Mouse (Mus musculus): ENCODE results near the gene Il1f10. TPM values are rescaled to one million over a fixed set of nuclear protein-coding genes. Genes with fewer than 3 reads are reported as not detected.

The Il1f10 gene
- polyA plus RNA-seq (2012; rRNA removed), result not detected in 2 replicates

GRCm38 (mm10) chr2:24290896-24291295 lies at the start of gene Il1f10:
Gene Il1f10, plus strand, starts transcription at chr2:24291196.
- no peak for DNase-seq (ENCODE audit: low spot score)

GRCm38 (mm10) chr2:24267503-24267902 lies 23.5 kb upstream of the Il1f10 start:
- no peak for DNase-seq (ENCODE audit: low spot score)

GRCm38 (mm10) chr2:24273619-24274018 lies 17.4 kb upstream of the Il1f10 start:
- DNase-seq (ENCODE audit: low spot score), result no peak

DNA sequence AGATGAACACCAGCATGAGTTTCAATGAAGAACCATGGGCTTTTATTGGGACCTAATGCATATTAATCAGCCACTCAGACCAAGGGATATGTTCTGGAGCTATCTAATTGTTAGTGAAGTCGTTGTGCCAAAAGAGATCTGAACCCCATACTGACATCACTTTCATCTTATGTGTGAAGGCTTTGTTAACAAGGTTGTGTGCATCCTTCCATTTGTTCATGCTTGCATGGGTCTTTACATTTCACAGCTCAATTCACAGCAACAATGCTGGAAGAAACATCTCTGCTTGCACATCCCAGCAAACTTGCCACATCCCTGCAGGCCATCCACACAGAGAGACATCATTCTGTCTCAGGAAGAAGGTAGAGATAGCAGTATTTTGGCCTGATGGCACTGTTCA lies 15.8 kb upstream of the Il1f10 start:
- DNase-seq (ENCODE audit: low spot score), result no peak

DNA sequence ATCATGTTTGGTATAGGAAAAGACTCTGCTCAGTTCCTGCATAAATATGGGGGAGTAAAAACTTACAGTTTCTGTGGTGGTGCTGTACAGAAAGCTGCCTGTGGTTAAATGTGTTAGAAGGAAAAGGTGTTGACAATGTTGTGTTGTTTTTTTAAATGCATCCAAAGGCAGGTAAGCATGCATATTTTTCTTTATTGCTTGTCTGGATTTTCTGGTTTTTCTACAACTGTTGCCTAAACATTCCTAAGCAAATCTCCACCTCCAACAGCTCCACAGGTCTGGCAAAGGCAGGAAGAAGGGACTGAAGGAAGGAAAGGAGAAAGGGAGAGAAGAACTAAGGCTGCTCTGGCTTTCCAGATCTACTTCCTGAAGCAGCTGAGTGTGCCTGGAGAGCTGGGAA lies 14.3 kb upstream of the Il1f10 start, which contains the start of gene Il1f5:
TSS of gene Il1f5 (plus strand) at position 301 of the 400 bp plus-strand sequence.
- DNase-seq (ENCODE audit: low spot score), result no peak

GRCm38 (mm10) chr2:24294616-24295015 lies 3.6 kb downstream of the Il1f10 start:
- no peak for DNase-seq (ENCODE audit: low spot score)

GRCm38 (mm10) chr2:24296837-24297236 lies 5.8 kb downstream of the Il1f10 start:
- no peak for DNase-seq (ENCODE audit: low spot score)

DNA sequence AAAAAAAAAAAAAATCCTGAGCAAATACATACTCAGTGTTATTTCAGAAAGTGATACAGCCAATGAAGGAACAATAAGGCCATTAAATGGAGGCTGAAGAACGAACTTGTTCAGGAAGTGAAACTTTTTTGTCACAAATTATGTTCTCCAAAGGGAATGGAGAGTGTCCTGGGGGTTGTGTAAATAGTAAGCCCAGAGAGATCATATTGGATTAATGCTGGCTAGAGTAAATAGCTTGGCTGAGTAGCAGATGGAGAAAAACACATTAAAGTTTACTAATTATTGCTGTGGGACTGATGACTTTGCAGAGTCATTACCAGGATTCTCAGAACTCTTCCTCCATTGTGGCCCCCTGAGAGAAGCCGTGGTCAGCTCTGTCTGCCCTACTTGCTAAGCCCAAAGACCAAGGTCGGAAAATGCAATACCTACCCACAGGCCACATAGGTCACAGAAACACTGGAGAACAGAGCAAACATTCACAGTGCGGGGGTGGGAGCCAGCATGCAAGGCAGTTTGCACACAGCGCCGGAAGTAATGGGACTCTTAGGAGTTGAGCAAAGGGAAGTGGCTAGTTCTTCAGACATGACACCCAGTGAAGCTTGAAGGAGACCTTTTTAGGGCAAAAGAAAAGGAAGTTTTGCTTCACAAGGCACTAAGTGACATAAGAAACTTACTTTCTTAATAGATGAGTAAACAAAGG lies 20.5 kb downstream of the Il1f10 start:
- no peak for DNase-seq (ENCODE audit: low spot score)

DNA sequence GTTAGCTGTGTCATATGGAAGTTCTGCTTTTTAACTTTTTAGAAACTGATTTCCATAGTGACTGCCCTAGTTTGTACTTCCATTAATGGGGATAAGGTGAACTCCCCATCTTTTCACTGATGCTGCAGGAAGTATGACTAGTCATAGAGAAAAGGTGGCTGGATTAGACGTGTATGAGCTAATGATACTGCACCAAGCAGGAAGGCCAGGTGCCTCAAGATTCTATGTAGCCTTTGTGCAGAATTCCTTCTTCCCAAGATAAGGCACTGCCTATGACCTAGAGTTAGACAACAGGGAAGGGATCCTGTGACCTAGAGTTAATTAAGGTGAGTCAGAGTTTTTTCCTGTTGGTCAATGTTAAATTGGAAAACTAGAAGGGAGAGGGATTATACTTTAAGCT lies 25.9 kb downstream of the Il1f10 start:
- no peak for DNase-seq (ENCODE audit: low spot score)

DNA sequence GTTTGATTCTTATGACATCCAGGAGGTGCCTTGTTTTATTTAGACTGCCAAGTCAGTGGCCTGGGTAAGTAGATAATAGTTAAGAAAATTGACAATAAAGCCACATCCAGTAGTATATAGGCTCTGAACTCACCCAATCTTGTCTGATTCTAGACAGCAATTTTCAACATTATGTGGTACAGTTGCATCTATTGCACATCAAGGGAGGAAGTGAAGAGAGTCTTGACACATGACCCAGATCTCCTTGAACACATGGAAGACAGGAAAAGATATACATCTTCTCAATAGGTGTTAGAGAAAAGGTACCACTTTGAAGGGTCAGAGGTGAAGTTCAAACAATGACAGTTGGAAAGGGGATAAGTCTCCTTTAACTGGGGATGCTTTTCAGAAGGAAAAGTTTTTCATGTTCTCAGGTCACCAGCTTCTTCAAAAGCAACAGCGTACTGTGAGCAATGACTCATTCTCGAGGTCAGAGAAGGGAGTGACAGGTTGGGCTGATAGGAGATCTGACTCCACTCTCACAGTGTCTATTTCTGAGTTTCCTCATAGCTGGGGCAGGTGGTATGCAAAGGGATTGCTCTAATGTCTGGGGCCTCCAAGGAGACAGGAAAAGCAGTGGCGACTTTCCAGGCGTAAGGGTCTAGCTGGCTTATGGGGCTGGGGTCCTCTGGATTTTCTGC lies 27.1 kb downstream of the Il1f10 start:
- no peak for DNase-seq (ENCODE audit: low spot score)

DNA sequence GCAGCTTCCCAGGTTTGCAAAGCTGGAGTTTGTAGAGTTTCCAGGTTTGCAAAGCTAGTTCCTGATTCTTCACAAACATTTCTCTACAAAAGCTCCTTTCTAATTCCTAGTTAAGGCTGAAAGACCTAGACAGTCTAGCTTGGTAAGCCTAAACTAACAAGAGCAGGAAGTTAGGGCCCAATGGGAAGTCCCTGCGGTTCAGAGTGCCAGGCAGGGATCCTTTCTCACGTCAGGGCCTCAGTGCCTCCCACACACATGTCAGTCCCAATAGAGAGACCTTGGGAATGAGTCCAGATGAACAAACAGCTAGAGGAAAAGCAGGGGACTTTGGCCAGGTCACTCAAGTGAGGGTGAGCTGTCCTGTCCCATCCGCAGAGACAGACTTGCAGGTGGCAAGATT lies 44.3 kb downstream of the Il1f10 start:
- DNase-seq (ENCODE audit: low spot score), result no peak

- DNase-seq (ENCODE audit: low spot score), result no peak
Measured at GRCm38 (mm10) chr2:24336545-24336944, 45.5 kb downstream of the Il1f10 start, which contains the start of gene Il1rn. Gene Il1rn, plus strand, starts transcription at chr2:24336853.

DNA sequence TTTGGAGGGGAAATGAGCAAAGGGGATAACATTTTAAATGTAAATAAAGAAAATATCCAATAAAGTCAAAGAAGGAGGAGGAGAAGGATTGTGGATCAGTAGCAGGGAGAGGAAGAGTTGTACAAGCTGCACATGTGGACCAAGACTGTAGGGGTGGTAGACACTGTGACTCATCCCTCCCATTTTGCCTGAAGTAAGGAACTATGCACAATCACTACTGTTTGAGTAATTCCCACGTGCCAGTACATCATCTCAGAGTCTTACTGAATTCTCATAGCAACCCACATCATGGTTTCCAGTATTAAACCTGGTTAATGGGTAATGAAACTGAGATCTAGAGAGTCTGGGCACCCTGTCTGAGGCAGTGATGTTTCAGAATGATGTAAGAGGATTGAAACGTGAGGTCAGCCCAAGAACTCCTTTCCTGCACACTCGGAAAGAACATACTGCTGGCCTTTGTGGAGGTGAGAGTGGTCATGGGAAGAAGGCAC lies 50.4 kb downstream of the Il1f10 start:
- DNase-seq (ENCODE audit: low spot score), result no peak

Other genes starting within 250 kb of the Il1f10 start
- gene Hnmt, start 241.8 kb upstream of the Il1f10 start, polyA plus RNA-seq (2012; rRNA removed), result 8.3 and 8.5 TPM in 2 replicates
- gene Tbpl2, start 194.6 kb upstream of the Il1f10 start, polyA plus RNA-seq (2012; rRNA removed), result not detected in 2 replicates
- gene Il1f8, start 138.0 kb upstream of the Il1f10 start, polyA plus RNA-seq (2012; rRNA removed), result not detected in 2 replicates
- not detected in 2 replicates for gene Il1f9, start 104.7 kb upstream of the Il1f10 start, polyA plus RNA-seq (2012; rRNA removed)
- not detected in 2 replicates for gene Il1f6, start 75.8 kb upstream of the Il1f10 start, polyA plus RNA-seq (2012; rRNA removed)
- gene Il1f5, start 14.2 kb upstream of the Il1f10 start, polyA plus RNA-seq (2012; rRNA removed), result 0.04 TPM in 1 of 2 replicates, not detected in the other
- 5.2 and 7.6 TPM in 2 replicates for gene Il1rn, start 45.7 kb downstream of the Il1f10 start, polyA plus RNA-seq (2012; rRNA removed)
- 17.9 and 22.3 TPM in 2 replicates for gene Psd4, start 76.4 kb downstream of the Il1f10 start, polyA plus RNA-seq (2012; rRNA removed)
- gene Pax8, start 184.4 kb downstream of the Il1f10 start, polyA plus RNA-seq (2012; rRNA removed), result not detected in 2 replicates